Mouse (Mus musculus): Measurements from ENCODE around the gene Olfr303.
"Not testable (repeated sequence)": the region's sequence is repeated elsewhere in the genome, so short reads cannot be mapped to it uniquely, and the experiment has no call there.

The Olfr303 gene

GRCm38 (mm10) chr7:86397689-86398088 is at the start of gene Olfr303:
Olfr303 (minus strand) TSS chr7:86397789.
- no peak for DNase-seq (ENCODE audit: extremely low spot score)

DNA sequence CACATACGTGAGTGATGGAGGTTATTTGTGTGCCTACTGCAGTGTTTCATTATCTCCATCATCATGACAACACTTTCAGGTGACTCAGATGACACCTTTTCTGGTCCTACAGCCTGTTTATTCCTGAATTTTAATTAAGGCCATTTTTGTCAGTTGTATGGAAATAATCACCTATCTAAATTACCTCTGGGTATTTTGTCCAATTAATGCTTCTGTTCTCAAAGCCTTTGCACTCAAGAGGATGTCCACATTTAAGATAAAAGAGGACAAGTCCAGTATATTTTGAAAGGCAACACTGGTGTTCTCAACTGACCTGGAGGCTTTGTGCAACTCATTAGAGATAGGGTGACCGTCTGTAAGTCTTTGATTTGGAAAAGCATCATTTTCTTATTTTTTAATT is 6.0 kb upstream of the Olfr303 start, which contains the start of gene Olfr301:
Gene Olfr301 (plus strand): TSS at position 301 of the 400 bp plus-strand sequence.
- no peak for DNase-seq (ENCODE audit: extremely low spot score)

- no peak for DNase-seq (ENCODE audit: extremely low spot score)
These were observed 11.0 kb downstream of the Olfr303 start, which contains the start of gene Olfr304 for GRCm38 (mm10) chr7:86386558-86386957. Olfr304 (minus strand) TSS chr7:86386658.

- DNase-seq (ENCODE audit: extremely low spot score), result no peak
These were observed 11.8 kb downstream of the Olfr303 start for GRCm38 (mm10) chr7:86385769-86386168.

DNA sequence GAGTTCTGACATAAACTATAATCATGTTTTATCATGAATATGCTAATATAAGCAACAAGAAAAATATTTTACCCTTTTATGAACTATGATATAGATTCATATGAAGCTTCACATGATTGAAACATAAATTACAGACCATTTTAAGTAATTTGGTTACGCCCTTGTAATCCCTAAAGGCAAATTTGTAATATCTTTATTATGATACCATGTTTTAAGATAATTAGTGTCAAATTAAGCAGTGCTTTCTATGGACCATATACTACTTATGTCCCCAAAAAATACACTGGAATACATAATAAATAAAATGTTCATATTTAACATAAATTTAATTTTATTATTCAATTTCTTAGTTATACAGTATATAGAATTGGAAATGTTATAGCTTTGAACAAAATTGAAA is 30.8 kb downstream of the Olfr303 start, which contains the start of gene Olfr305:
Gene Olfr305 (minus strand): TSS at position 101 of the 400 bp plus-strand sequence.
- no peak for DNase-seq (ENCODE audit: extremely low spot score)

- not testable (repeated sequence) for DNase-seq (ENCODE audit: extremely low spot score)
These were observed 51.3 kb downstream of the Olfr303 start for GRCm38 (mm10) chr7:86346296-86346695.

DNA sequence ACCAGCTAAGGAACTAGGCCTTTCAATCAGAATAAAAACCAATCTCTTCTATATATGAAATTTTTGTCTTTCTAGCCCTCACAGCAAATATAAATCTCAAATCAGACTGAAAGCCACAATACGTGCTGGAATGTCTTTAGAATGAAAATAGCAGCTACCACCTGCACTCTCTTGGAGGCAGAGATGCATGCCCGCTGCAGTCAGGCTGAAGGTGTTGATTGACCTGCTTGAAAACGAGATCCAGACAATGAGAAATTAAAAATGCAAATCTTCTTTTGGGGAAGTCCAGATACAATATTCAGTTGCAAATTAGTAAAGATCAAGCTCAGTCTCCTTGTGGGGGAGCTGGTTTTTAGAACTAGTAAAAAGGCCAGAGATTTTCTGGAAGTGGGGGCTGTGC is 53.3 kb downstream of the Olfr303 start:
- DNase-seq (ENCODE audit: extremely low spot score), result no peak

GRCm38 (mm10) chr7:86342881-86343565 is 54.6 kb downstream of the Olfr303 start:
- DNase-seq (ENCODE audit: extremely low spot score), result no peak
